Mouse (Mus musculus) ovary, adult 18-20 months (tissue): ENCODE measurements around the gene Pfdn2.
A peak's percentile ranks its signal among the peaks of the same experiment; 100 is the strongest.
"Not testable (repeated sequence)": the region's sequence is repeated elsewhere in the genome, so short reads cannot be mapped to it uniquely, and the experiment has no call there.

Experiments
- DNase-seq: peaks from one replicate; pipeline ENCODE4 v3.0.0; 2022; ENCODE audit warnings: low spot score, mixed read lengths

Pfdn2 gene

DNA sequence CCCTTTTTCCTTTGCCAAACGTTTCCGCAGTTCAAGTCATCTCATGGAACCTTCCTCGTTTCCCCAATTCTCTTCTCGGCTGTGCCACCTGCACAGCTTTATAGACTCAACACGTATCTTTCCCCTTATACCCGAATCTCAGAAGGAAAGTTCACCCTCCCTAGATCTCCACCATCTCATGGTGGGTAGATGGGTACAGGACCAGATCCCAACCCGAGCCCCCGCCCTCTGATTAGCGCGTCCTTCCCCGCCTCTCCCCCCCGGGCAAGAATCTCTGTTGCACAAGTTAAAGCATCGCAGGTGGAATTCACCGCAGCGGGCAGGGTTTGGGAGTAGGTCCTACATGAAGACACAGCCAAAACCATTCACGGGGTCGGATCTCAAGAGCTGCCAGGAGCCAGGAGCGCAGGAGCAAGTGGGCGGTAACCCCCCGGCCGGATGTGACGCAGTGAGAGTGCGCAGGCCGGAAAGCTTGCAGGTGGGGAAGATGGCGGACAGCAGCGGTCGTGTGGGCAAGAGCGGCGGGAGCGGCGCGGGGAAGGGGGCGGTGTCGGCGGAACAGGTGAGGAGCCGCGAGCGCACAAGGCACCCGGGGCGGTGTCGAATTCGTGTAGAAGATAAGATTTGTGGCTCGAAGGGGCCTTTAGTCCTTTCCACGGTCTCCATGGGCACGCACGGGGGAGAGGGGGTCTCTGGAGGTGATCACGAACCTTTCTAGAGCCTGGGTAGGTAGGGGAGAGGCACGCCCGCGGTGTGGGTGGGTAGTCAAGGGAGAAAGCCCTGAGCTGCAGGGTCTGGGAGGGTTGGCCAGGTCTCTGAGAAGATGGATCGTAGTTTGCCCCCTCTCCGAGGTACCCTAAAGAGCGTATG is at the start of gene Pfdn2, which contains the start of gene Nit1:
Gene Pfdn2 (plus strand): TSS at position 446 of the 870 bp plus-strand sequence.
Gene Nit1 (minus strand): TSS at position 422 of the 870 bp plus-strand sequence.
- DNase-seq = peak; percentile 85

GRCm38 (mm10) chr1:171298226-171298625 is 47.2 kb upstream of the Pfdn2 start:
- no peak for DNase-seq

DNA sequence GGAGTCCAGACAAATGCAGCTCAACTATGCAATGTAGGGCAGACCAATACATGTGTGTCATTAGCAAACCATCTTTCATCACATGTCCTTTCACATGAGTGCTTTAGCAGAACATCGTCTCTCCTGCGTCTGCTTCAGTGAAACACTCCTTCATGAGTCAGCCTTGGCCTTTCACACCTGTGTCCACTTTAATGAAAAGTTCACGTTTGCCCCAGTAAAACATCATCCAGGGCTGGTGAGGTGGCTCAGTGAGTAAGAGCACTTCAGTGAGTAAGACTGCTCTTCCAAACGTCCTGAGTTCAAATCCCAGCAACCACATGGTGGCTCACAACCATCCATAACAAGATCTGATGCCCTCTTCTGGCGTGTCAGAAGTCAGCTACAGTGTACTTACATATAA is 39.3 kb upstream of the Pfdn2 start:
- DNase-seq = not testable (repeated sequence)

GRCm38 (mm10) chr1:171309321-171309720 is 36.1 kb upstream of the Pfdn2 start:
- no peak for DNase-seq

DNA sequence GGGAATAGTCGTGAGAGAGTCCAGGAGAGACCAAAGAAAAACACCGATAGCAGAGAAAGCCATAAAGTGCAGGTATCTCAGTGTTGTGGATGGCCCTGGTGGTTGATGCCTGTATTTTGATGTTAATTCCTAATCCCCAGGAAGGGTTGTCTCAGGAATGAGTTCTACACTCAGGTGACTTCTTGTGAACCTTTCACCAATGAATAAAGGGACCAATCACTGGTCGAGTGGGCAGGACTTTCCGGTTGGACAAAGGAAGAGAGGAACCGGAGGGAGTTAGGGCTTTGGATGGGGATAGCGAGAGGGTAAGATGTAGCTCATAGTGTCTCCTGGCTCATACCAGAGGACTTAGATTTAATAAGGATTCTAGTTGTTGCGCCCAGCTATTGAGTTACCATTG is 25.7 kb upstream of the Pfdn2 start:
- no peak for DNase-seq

- no peak for DNase-seq
These were observed 25.3 kb upstream of the Pfdn2 start for GRCm38 (mm10) chr1:171320151-171320550.

- no peak for DNase-seq
These were observed 24.1 kb upstream of the Pfdn2 start for GRCm38 (mm10) chr1:171321415-171321814.

GRCm38 (mm10) chr1:171322012-171322411 is 23.5 kb upstream of the Pfdn2 start:
- DNase-seq = no peak

DNA sequence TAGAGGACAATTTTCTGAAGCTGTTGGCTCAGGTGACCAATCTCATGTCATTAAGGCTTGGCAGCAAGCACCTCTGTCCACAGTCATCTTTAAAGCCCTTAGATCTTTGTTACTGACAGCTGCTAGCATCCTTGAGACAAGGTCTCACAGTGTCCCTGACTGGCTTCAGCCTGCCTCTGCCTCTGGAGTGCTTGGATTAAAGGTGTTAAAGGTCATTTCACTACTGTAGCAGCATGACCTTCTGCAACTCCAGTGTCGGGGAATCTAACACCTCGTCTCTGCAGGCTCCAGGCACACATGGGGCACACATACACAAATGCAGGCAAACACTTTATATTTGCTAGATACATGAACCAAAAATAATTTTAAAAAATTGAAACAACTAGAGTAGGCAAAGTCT is 19.9 kb upstream of the Pfdn2 start:
- no peak for DNase-seq

DNA sequence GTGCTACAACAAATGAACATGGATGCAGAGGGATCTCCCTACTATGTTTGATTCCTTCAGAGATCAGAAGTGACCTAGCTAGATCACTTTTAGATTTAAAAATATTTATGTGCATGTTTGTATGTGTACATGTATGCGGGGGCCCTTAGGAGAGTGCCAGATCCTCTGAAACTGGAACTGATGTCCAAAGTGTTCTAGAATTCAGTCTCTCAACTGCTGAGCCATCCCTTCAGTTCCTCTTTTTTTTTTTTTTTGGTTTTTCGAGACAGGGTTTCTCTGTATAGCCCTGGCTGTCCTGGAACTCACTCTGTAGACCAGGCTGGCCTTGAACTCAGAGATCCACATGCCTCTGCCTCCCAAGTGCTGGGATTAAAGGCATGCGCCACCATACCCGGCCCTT is 18.9 kb upstream of the Pfdn2 start:
- not testable (repeated sequence) for DNase-seq

DNA sequence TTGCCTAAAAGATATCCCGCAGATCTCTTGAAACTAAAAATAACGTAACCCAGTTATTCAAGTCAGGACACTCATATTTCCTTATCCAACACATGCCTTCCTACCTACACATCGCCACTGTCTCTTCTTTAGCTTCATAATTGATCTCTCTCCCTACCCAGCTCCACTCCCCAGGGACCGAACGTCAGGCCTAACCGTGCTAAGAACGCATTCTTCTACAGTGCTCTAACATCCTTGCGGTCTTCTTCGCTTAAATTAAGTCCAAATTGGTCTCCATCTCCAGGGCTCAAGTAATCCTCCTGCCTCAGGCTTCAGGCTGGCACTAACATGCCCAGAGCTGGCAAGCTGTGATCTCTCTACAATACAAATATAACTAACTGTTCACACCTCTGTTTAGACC is 17.2 kb upstream of the Pfdn2 start:
- DNase-seq = no peak

- DNase-seq = peak; percentile 94
These were observed 16.5 kb upstream of the Pfdn2 start, which contains the start of gene Dedd for GRCm38 (mm10) chr1:171328839-171329432. Gene Dedd (plus strand): TSS chr1:171329145.

DNA sequence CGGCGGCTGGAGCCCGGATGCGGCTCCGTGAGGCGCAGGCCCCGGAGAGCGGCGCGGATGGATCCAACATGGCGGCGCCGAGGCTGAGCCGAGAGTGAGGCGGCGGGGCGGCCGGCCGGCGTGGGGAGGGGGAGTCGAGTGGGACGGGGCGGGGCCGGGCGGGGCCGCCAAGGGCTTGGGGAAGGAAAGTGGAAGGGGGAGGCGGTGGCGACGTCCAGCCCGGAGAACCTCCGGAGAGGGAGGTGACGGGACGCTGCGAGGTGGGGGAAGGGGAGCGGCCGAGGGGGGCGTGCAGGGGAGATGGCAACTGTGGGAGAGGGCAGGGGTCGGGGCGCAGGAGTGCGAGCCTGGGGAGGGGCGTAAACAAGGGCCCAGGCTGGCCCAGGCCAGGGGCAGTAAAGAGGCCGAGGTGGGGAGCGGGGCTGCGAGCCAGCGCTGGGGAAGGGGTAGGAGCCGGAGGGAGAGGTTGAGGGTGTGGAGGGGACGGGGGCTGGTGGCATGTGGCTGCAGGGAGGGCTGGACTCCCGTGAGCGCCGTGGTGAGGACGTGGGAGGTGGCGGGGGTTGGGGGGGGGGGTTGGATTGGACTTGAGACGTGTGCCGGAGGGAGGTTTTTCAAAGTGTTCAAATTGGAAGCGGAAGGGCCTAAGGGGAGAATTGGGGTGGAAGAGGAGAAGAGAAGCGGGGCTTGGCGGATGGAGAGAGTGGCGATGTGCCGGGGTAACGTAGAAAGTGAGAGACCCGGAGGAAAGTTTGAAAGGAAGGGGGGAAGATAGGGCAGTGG is 15.8 kb upstream of the Pfdn2 start:
- DNase-seq = no peak

DNA sequence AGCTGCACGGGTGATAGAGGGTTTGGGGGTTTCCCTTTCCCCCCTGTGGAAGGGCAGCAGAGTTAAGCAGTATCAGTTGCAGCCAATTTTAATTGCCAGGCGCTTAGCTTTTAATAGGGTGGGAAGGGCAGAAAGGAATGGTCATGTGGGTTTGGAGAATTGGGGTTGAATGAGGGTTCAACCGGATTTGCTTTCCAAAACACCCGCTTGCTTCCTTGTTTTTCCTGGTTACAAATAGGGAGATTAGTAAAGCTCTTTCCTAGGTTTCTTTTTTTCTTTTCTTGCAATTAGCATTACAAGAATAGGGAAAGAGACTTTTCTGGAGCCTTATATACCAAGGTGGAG is 15.3 kb upstream of the Pfdn2 start:
- no peak for DNase-seq

GRCm38 (mm10) chr1:171342262-171343207 is 2.9 kb upstream of the Pfdn2 start:
- DNase-seq = no peak

DNA sequence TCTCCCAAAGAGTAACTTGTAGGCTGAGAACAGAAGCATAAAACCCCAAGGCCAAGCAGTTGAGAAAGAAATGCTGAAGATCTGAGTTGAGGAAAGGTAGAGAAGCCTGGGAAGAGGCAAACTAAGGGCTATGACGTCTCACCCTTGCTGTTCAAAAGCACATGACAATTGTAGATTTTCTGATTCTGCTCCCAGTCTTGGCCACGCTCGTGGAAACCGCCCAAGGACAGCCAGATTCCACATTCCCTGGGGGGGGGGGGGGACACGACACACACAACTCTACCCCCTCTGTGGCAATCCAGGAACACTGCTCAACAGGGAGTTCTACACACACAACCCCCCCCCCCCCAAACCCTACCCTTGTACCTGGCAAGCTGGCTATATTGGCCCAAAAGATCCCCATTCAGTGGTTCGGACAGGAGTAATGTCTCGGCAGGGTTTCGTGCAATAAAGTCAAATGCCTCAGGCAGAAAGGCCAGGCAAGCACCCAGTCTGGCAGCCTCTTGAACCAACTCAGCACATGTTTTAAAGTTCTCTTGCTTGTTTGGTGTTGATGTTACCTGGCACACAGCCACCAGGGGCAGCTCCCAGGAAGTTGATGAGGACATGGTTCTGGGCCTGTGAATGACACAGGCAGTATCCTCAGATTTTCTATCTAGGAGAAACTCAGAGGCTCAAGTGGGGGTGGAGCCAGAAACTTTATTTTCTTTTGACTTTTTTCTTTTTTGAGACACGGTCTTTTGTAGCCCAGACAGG is 1.4 kb upstream of the Pfdn2 start:
- no peak for DNase-seq

GRCm38 (mm10) chr1:171344715-171345114 is 755 bp upstream of the Pfdn2 start:
- DNase-seq = no peak

- DNase-seq = no peak
These were observed 603 bp downstream of the Pfdn2 start for GRCm38 (mm10) chr1:171346095-171346450.

GRCm38 (mm10) chr1:171348665-171349064 is 3.2 kb downstream of the Pfdn2 start:
- DNase-seq = no peak

DNA sequence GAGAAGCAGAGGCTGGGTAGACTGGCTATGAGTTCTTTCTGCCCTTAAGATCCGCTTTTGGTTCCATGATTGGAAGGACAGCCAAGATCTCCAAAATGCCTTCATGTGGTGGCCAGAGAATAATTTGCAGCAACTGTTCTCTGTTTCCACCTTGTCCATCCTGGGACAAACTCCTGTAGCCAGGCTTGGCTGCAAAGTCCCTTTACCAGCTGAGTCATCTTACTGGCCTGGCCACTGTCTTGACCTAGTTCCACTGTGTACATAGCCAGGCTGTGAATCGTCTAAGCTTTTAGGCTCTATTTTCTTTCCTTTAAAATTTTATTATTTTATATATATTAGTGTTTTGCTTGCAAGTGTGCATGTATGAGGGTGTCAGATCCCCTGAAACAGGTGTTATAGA is 3.7 kb downstream of the Pfdn2 start:
- no peak for DNase-seq

DNA sequence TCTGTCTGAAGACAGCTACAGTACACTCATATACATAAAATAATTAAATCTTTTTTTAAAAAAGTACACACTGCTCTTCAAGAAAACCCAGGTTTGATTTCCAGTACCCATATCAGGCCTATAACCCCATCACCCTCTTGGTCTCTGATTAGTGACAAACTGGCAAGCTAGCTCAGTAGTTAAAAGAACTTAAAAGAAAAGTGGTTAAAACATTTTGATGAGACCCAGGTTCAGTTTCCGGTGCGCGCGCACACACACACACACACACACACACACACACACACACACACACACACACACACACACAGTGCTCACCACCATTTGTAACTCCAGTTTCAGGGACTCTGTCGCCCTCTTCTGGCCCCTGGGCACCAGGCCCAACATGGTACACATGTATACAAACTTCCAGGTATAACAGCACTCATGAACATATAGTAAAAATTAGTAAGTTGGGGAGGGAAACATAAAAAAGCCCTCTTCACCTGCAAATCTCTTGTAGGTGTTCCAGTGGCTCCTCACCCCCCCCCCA is 10.4 kb downstream of the Pfdn2 start:
- no peak for DNase-seq
